Mouse (Mus musculus): Measurements from ENCODE around the gene Hmgxb4.

Gene Hmgxb4

DNA sequence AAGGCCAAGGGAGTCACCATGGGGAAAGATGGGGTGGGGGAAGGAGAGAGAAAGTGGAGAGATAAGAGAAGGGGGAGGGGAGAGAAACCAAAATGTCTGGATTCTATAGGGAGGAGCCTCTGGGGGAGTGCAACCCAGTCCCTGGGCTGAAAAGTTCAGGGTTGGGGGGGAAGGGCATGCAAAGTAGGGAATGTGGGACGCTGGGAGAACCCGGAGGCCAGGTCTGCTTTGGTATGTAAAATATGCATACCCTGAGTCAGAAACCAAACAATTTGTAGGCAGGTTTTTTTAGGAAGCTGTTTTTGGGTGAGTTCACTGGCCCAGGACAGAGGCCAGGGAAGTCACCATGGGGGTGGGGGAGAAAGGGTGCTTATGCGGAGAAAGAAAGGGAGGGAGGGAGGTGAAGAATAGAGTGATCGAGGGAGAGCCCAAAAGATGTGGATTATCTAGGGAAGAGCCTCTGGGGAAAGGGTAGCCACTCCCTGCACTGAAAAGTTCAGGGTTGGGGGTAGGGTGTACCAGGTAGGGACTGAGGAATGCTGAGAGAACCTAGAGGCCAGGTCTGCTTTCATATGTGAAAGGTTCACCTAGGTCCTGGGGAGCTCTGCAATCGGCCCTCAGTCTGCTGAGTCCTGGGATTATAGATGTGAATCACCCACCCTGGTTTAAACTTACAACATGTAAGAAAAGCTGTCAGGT, 25.3 kb downstream of the Hmgxb4 start:
- no peak for DNase-seq (ENCODE audit: low read depth)

DNA sequence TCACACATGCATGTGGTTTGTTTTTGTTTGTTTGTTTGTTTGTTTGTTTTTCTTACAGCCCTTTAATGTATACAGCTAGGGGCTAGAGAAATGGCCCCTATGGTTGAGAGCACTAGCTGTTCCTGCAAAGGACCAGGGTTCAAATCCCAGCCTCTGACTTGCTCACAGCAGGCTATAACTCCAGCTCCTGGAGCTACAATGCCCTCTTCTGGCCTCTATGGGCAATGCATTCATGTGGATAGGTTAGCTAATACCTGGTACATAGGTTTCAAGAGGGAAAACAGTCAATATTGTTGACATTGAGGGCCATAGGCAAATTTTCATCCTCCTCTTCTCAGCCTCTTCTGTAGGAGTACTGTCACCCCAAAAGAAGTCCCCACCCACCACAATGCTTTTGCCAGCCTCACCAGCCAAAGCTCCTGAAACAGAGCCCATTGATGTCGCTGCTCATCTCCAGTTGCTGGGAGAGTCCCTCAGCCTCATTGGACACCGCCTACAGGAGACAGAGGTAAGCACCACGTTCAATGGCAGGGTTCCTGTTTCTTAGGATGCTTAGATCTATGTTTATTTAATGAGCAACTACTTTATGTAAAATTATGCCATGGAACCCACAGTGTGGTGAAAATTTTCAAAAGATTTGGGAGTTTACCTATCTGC, 30.6 kb downstream of the Hmgxb4 start:
- DNase-seq (ENCODE audit: low read depth) = peak; percentile 36

DNA sequence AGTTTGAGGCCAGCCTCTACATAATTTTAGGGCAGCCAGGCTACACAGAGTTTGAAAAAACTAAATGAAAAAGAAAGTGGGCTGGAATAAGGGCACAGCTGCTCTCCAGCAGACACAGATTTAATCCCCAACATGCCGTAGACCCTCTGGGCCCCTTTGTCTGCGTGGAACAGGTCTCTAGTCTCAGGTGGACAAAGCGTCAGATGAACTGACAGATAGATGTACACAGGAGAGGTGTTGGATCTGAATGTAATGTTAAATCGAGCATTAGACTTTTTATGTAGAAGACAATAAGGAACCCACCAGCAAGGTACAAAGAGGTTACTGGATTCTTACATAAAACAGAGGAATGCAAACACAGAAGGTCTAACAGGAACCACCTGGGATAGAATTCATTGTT, 32.7 kb downstream of the Hmgxb4 start:
- DNase-seq (ENCODE audit: low read depth) = no peak

DNA sequence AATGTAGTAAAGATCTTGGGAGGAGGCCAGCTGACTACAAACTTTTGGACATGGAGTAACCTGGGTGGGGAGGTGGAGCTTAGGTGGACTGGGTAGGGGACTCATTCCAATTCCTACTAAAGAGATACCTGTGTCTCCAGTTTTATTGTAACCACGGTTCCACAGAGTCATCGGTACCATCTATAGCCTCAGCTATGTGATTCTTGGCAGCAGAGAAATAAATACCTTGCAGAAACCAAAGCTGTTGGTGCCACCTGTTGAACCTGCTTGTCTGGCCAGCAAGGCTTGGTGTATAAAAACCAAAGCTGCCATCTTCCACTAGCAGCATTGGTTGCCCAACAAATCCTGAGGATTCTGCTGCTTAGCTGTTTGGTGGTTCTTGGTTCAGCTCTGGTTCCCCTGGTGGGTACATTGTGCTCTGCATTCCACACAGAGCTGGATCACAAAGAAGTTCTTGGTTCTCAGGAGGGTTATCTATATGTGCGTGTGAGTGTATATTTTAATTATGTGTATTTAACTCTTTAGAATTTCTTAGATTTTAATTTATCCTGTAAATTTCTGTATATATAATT, 37.4 kb downstream of the Hmgxb4 start:
- DNase-seq (ENCODE audit: low read depth) = no peak

DNA sequence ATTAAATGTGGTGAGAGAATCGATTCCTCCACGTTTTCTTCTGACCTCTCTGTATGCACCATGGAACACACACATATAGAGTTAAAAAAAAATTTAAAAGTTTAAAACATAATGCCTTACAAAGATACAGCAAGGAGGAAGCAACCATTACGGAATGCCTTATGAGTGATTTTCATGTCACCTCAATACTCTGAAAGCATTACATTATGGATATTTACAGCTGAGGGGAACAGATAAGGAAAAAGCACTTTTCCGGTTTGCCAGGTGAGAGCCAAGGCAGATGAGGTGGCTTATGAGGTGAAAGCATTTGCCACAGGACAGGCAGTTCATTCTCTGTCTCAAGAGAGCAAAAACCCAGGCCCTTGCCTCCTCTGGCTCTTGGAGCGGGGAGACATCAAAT, 39.8 kb downstream of the Hmgxb4 start:
- no peak for DNase-seq (ENCODE audit: low read depth)

DNA sequence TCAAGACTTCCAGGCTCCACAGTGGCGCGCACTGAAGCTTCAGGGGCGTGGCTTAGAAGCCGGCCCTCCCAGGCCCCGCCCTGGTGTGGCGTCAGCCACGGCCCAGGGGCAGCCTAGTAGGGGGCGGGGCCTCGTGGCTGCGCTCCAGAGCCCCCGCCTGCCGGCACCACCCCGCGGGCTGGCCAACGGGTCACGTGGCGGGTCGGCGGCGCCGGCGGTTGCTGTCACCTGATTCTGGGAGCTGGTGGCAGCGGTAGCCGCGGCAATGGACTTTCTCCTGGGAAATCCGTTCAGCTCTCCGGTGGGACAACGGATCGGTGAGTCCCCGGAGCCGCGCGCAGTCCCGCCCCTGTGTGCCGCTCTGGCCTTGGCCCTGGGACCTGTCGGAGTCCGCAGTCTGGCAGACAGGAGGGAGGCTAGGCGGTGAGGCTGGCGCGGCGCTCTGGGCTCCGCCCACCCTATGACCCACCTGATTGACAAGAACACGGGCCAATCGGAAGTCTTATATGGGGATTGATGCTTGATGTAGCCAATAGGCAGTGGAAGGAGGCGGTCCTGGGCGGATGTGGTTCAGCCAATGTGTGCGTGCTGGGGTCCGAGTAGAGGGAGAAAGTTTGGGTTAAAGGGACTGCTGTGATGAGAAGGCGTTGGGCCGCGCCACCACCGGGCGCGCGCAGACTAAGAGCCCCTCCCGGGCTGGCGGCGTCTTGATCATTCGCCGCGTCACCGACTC, 40.5 kb downstream of the Hmgxb4 start, which contains the start of gene Tom1:
Gene Tom1, plus strand, starts transcription at position 195 of the 733 bp plus-strand sequence.
- DNase-seq (ENCODE audit: low read depth) = peak; percentile 100

DNA sequence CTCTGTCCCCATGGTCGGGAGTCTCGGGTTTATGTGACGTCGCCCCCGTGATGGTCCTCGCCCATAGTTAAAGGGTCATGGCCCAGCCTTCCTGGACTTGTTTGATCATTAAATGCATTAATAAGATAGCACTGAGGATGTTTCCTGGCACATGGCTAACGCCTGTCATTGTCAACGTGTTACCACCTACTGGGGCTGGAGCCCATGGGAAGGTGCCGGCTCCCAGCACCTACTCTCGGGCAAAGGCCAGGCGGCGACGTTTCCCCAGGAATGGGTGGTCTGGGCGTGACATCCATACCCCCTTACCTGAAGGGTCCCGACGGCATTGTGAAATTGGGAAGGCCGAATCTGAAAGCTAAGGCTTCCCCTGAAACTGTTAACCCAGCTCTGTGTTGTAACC, 41.1 kb downstream of the Hmgxb4 start:
- DNase-seq (ENCODE audit: low read depth) = no peak

DNA sequence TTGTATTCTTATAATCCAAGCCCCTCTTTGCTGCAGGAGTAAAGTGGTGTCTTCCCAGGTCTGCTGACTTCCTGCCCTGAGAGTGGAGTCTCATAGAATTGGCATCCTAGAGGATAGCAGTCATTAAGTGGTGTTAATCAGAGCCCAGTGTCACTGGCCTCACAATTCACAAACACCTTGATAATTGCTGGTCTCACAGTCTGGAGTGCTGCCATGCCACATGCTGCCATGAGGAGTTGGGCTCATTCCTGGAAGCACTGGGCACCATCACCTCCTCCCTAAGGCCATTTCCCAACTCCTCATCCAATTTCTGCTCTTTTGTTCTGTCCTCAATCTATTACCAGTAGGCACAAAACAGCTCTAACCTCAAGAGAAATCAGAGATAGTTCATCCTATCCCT, 42.5 kb downstream of the Hmgxb4 start:
- DNase-seq (ENCODE audit: low read depth) = no peak

DNA sequence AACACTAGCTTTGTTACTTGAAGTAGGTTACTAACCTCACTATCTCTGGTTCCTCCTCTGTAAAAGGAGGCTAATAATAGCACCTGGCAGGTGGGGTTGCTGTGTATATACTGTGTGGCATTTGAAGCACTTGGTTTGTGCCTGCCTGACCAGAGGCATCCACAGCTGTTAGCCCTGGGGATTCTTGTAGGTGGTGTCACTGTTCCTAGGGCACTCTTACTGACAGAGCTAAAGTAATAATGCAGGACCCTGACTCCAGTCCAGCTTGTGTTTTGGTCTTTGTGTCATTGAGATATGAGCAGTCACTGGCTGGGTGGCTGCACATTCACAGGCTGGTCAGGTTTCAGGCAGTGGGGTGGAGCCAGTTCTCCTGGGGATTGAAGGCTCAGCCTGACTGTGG, 45.3 kb downstream of the Hmgxb4 start:
- DNase-seq (ENCODE audit: low read depth) = no peak

DNA sequence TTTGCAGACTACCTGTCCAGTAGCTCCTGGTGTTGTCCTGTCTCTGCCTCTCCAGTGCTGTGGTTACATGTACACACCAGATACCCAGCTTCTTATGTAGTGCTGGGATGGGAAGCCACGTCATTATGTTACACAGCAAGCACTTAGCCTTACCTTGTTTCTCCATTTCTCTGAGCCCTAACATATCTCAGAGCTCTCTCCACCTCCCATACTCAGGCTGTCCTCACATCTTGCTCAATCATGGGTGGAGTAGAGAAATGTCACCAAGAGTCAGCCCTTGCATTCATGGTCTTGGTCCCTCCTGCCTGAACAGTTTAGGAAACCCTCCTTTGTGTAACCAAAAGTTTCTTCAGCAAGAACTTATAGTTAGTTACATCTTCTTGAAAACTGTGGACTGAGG, 46.6 kb downstream of the Hmgxb4 start:
- no peak for DNase-seq (ENCODE audit: low read depth)

DNA sequence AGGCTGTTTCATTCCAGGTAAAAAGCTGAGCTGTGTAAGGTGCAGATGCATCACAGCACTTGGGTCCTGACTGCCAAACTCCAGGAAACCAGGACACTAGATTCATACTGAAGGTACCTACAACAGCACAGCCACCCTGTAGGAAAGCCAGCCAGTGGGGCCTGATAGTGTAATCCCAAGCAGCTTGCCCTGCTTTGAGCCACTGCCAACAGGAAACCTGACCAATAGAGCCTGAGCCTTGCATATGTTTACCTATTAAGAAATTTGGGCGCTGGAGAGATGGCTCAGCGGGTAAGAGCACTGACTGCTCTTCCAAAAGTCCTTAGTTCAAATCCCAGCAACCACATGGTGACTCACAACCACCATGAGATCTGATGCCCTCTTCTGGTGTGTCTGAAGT, 49.0 kb downstream of the Hmgxb4 start:
- DNase-seq (ENCODE audit: low read depth) = no peak

DNA sequence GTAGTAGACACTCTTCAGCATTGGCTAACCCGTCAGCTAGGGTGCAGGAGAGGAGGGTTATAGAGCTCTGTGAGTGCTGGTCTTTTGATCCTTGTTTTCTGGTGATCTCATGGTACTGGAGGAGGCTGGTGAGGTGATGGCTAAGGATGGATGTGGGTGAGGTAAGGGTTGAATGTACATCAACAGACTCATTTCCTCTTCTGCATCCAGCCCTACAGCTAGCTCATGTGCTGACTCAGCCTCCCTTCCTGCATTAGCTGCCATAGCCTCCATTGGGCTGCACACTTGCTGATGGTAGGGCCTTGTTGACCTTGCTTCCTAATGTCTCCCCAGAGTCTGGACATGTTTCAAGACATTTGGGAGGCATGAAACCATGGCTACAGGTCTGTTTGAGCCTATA, 49.8 kb downstream of the Hmgxb4 start:
- no peak for DNase-seq (ENCODE audit: low read depth)

DNA sequence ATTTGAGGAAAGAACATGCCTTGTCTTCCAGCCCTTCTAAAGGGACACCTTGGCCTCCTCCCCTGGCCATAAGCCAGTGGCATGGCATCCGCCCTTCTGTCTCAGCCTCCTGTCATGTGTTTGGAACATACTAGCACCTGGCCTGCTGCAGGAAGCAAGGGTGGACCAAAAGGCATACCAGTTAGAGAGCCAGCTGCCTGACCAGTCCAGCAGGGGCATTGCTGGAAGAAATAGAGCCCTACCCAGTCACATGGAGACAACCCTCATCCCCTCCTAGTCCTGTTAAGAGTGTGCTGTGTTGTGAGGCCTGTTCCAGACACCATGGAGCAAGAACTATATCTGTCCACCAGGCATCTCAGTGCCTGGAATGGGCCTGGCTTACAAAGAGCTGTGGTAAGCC, 53.1 kb downstream of the Hmgxb4 start:
- no peak for DNase-seq (ENCODE audit: low read depth)

DNA sequence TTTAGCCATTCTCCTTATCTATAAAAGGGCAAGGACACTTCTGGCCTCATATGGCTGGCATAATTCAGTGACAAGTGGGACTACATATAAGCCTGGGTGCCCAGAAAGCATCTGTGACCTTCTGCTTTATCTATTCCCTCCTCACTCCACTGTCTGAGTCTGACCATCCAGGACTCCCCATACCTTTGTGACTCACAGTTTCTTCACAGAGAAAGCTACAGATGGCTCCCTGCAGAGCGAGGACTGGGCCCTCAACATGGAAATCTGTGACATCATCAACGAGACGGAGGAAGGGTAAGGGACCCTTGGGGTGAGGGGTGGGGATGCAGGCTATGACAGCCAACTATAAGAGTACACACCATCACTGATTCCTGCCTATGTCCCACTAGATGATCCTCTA, 54.6 kb downstream of the Hmgxb4 start:
- DNase-seq (ENCODE audit: low read depth) = no peak

DNA sequence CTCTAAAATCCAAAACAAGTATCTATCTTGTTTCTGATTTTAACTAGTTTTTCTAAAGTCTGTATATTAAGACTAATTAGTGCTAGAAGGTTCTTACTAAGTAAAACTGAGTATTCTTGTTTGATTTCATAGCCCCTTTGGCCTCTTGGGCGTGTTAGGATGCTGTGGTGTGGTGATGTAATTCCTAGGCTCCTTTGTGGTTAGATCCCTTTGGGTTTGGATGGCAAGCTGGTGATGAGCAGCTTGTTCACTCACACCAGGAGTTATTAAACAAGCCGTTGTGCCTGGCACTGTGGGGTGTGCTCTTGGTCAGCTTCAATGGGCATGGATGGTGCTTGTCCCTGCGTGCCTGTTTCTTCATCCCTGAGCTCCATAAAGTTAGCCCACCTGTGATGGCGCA, 60.2 kb downstream of the Hmgxb4 start:
- DNase-seq (ENCODE audit: low read depth) = no peak

DNA sequence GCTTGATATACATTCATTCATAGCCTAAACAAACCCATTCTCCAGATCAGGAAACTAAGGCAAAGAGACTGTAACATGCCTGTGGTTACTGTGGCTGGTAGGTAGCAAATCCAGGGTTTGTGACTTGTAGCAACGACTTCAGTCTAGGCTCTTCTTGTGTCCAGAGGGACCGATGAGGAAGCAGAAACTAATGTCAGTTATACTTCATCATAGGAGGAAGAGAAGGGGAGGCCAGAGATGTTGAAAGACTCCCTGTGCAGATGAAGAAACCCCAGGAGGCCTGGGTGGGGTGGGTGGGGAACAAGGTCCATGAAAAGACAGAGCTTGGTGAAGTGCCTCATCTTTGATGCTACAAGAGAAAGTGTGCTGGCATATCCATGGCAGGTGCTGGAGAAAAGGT, 62.5 kb downstream of the Hmgxb4 start:
- DNase-seq (ENCODE audit: low read depth) = no peak

DNA sequence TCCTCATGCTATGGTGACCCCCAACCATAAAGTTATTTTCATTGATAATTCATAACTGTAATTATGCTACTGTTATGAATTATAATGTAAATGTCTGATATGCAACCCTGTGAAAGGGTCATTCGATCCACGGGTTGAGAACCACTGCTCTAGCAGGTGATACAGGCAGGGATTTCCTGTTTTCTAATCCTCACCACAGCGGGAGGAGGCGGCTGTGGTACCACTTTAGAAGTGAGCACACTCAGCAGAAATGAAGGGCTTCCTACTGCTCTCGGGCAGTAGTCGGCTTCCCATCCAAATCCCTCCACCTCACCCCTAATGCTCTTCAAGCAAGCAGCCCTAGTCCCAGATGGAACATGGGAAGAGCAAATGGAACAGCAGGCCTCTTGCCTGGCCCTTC, 66.9 kb downstream of the Hmgxb4 start:
- DNase-seq (ENCODE audit: low read depth) = peak; percentile 28

DNA sequence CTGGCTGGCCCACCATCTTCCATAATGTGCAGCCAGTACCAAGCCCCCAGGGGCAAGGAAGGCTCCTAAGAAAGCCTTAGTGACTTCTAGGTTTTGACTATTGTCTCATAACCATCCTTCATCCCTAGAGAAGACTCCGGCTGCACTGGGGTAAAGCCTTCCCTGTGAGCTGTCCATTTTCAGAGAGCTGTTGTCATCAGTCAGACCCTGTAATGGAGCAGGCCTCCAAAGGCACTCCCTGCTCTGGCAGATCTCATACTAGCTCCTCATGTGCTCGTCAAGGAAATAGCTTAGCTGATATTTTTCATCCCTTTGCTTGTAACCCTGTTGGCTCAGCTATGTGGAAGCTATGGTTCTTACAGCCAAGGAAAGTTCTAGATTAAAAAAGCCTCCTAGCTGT, 67.7 kb downstream of the Hmgxb4 start:
- no peak for DNase-seq (ENCODE audit: low read depth)

DNA sequence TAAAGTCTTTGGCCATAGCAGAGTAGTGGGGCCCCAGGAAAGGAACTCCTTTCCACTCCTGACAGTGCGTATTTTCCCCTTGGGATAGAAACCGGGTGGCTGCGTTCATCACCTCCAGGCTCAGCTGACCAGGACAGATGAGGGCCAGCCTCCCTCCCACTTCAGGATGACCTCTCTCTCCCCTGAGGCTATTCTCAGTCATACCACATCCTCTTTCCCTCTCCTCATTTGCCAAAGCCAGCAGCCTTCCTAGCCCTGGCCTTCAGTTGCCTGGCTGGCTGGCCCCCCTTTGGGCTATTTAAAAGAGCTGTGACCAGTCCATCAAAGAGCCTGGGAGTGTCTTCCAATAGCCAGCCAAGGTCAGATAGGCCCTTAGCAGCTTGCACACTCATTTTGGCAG, 70.1 kb downstream of the Hmgxb4 start:
- no peak for DNase-seq (ENCODE audit: low read depth)

DNA sequence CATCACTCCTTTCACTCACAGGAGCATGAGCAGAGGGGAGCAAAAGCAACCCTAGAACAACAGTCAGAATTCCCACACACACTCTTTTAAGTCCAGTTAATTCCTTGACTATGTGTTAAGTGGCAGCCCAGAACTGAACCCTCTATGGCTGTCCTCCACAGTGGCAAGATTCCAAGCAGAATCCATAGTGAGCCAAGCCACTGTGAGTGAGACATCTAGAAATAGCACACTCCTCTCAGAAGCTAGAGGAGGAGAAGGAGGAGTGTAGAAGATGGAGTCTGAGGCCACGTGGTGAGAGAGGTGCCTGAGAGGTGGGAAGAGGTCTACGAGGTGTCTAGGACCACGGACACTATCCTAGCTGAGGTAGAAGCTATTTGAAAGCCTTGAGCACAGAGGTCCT, 71.6 kb downstream of the Hmgxb4 start:
- DNase-seq (ENCODE audit: low read depth) = no peak

DNA sequence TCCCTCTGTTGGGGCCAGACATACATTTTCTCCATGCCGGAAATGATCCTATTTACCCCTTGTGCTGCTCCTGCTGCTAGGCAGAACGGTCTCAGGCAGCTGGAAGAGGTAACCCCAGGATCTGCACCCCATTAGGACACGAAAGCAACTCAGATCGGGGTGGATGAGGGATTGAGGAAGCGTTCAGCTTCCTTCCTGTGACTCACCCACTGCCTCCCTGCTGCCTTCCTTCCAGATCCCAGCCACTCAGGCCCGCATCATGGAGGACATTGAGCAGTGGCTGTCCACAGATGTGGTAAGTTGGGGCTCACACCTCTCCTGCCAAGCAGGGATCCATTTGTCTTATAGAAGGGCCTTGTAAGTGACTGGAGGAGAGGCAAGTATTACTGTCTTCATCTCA, 74.1 kb downstream of the Hmgxb4 start:
- DNase-seq (ENCODE audit: low read depth) = no peak

DNA sequence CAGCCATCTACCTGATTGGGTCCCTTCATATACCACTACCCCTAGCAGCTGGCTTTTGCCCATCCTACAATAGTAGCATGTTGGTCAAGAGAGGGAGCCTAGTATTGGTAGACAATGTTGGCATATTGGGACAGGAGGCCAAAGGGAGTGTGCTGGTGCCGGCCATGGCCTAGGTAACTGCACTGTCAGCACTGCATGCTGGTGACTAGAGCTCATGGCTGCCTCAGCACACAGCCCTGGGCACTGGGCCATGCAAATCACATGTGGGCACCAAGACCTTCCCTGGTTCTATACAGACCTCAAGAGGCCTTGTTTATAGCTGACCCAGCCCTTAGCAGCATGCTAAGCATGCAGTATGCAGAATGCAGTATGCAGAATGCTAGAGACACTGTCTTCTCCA, 77.1 kb downstream of the Hmgxb4 start:
- no peak for DNase-seq (ENCODE audit: low read depth)
